Mouse (Mus musculus): ENCODE measurements around the gene Rbm47. TPM values are rescaled to one million over a fixed set of nuclear protein-coding genes. Genes with fewer than 3 reads are reported as not detected.

The Rbm47 gene
- polyA plus RNA-seq, 1 experiment from 2014 or later = 0.75 TPM

DNA sequence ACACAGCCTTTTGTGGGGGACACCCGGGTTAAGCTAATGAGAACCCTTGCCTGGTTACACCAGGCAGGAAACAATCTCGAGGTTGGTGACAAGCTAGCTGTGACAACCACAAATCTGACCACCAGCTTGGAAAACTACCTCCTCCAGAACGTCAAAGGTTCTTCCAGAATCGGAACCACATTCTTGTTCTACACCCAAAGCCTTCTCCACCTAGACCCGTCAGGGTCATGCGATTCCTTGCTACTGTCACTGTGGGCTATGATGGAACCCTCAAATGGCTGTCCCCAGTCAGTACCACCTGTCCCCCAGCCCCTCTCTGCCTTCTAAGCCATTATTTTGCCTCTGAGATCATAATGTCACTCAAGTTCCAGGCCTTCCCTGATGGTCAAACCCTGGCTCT, 76.8 kb downstream of the Rbm47 start:
- Histone ChIP-seq H3K27ac (replicated peaks; ENCODE audit: low read depth, low read length) (no peak overlapping the region), H3K4me3 (ENCODE audit: low read depth, low read length) (no peak overlapping the region), H3K4me1 (ENCODE audit: control insufficient read depth, insufficient read depth, low read length) (no peaks in the 10 kb centered on the region), H3K36me3 (ENCODE audit: control insufficient read depth, insufficient read depth, low read length) (no peaks in the 10 kb centered on the region), H3K27me3 (ENCODE audit: control insufficient read depth, insufficient read depth, low read length) (no peaks in the 10 kb centered on the region), H3K9me3 (ENCODE audit: control insufficient read depth, low read length) (no peaks in the 10 kb centered on the region), H3K4me2 (ENCODE audit: low read depth, severe bottlenecking) (no peak overlapping the region), H3K9ac (ENCODE audit: low read length) (no peak overlapping the region)
- ATAC-seq (ENCODE audit: insufficient number of reproducible peaks, low FRiP score, low TSS enrichment, low read depth) (no peak), DNase-seq (ENCODE audit: low spot score) (no peak)
- WGBS = 89% methylated on average over 6 of the region's 6 CpGs

GRCm38 (mm10) chr5:66095166-66095565, 77.8 kb downstream of the Rbm47 start:
- Histone ChIP-seq H3K27me3 (ENCODE audit: control insufficient read depth, insufficient read depth, low read length) (no peaks in the 10 kb centered on the region), H3K9me3 (ENCODE audit: control insufficient read depth, low read length) (no peaks in the 10 kb centered on the region), H3K27ac (replicated peaks; ENCODE audit: low read depth, low read length) (no peak overlapping the region), H3K4me1 (ENCODE audit: control insufficient read depth, insufficient read depth, low read length) (no peaks in the 10 kb centered on the region), H3K4me2 (ENCODE audit: low read depth, severe bottlenecking) (no peak overlapping the region), H3K36me3 (ENCODE audit: control insufficient read depth, insufficient read depth, low read length) (no peaks in the 10 kb centered on the region), H3K4me3 (ENCODE audit: low read depth, low read length) (no peak overlapping the region), H3K9ac (ENCODE audit: low read length) (no peak overlapping the region)
- no peak for DNase-seq (ENCODE audit: low spot score)
- WGBS = 69% methylated on average over 6 of the region's 6 CpGs
- no peak for ATAC-seq (ENCODE audit: insufficient number of reproducible peaks, low FRiP score, low TSS enrichment, low read depth)

GRCm38 (mm10) chr5:66090037-66090436, 82.9 kb downstream of the Rbm47 start:
- H3K27me3 ChIP-seq (ENCODE audit: control insufficient read depth, insufficient read depth, low read length) = no peaks in the 10 kb centered on the region

DNA sequence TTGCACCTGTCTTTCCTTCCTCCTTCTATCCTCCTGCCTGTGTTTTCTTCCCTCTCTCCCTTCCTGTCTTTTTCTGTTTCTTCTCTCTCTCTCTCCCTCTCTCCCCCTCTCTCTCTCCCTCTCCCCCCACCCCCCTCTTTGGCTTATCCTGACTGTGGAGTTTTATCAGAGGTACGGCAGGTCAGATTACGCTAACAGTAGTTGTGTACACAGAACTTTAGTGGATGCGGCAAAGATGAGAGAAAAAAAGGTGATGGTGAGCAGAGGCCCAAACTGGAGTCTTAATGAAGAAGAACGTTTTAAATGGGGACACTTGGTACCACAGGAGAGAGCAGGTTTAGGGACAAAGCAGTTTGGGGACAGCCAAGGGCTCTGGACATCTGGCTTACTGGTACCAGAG, 83.3 kb downstream of the Rbm47 start:
- no peaks in the 10 kb centered on the region for H3K27me3 ChIP-seq (ENCODE audit: control insufficient read depth, insufficient read depth, low read length)
- no peaks in the 10 kb centered on the region for H3K4me1 ChIP-seq (ENCODE audit: control insufficient read depth, insufficient read depth, low read length)
- no peak overlapping the region for H3K9ac ChIP-seq (ENCODE audit: low read length)
- no peaks in the 10 kb centered on the region; the same call in 1 of the 2 replicates for H3K36me3 ChIP-seq (ENCODE audit: control insufficient read depth, insufficient read depth, low read length)
- H3K4me3 ChIP-seq (ENCODE audit: low read depth, low read length) = no peak overlapping the region
- ATAC-seq (ENCODE audit: insufficient number of reproducible peaks, low FRiP score, low TSS enrichment, low read depth) = no peak
- H3K4me2 ChIP-seq (ENCODE audit: low read depth, severe bottlenecking) = no peak overlapping the region
- 82% methylated on average over 4 of the region's 4 CpGs for WGBS
- no peak for DNase-seq (ENCODE audit: low spot score)
- H3K9me3 ChIP-seq (ENCODE audit: control insufficient read depth, low read length) = no peaks in the 10 kb centered on the region
- H3K27ac ChIP-seq (replicated peaks; ENCODE audit: low read depth, low read length) = no peak overlapping the region

More at GRCm38 (mm10) chr5:66090037-66090436, 82.9 kb downstream of the Rbm47 start:
- no peaks in the 10 kb centered on the region; the same call in 1 of the 2 replicates for H3K36me3 ChIP-seq (ENCODE audit: control insufficient read depth, insufficient read depth, low read length)
- ATAC-seq (ENCODE audit: insufficient number of reproducible peaks, low FRiP score, low TSS enrichment, low read depth) = no peak
- H3K9ac ChIP-seq (ENCODE audit: low read length) = no peak overlapping the region
- DNase-seq (ENCODE audit: low spot score) = no peak
- no peaks in the 10 kb centered on the region for H3K9me3 ChIP-seq (ENCODE audit: control insufficient read depth, low read length)
- H3K27ac ChIP-seq (replicated peaks; ENCODE audit: low read depth, low read length) = no peak overlapping the region
- WGBS = 73% methylated on average over 9 of the region's 9 CpGs
- no peak overlapping the region for H3K4me3 ChIP-seq (ENCODE audit: low read depth, low read length)
- H3K4me2 ChIP-seq (ENCODE audit: low read depth, severe bottlenecking) = no peak overlapping the region
- H3K4me1 ChIP-seq (ENCODE audit: control insufficient read depth, insufficient read depth, low read length) = no peaks in the 10 kb centered on the region

GRCm38 (mm10) chr5:66088902-66089295, 84.0 kb downstream of the Rbm47 start:
- no peak for DNase-seq (ENCODE audit: low spot score)
- Histone ChIP-seq H3K4me1 (ENCODE audit: control insufficient read depth, insufficient read depth, low read length) (no peaks in the 10 kb centered on the region), H3K4me3 (ENCODE audit: low read depth, low read length) (no peak overlapping the region), H3K9me3 (ENCODE audit: control insufficient read depth, low read length) (no peaks in the 10 kb centered on the region), H3K27ac (replicated peaks; ENCODE audit: low read depth, low read length) (no peak overlapping the region), H3K36me3 (ENCODE audit: control insufficient read depth, insufficient read depth, low read length) (no peaks in the 10 kb centered on the region; the same call in 1 of the 2 replicates), H3K27me3 (ENCODE audit: control insufficient read depth, insufficient read depth, low read length) (no peaks in the 10 kb centered on the region), H3K9ac (ENCODE audit: low read length) (no peak overlapping the region), H3K4me2 (ENCODE audit: low read depth, severe bottlenecking) (no peak overlapping the region)
- no peak for ATAC-seq (ENCODE audit: insufficient number of reproducible peaks, low FRiP score, low TSS enrichment, low read depth)
- 92% methylated on average over 5 of the region's 5 CpGs for WGBS

DNA sequence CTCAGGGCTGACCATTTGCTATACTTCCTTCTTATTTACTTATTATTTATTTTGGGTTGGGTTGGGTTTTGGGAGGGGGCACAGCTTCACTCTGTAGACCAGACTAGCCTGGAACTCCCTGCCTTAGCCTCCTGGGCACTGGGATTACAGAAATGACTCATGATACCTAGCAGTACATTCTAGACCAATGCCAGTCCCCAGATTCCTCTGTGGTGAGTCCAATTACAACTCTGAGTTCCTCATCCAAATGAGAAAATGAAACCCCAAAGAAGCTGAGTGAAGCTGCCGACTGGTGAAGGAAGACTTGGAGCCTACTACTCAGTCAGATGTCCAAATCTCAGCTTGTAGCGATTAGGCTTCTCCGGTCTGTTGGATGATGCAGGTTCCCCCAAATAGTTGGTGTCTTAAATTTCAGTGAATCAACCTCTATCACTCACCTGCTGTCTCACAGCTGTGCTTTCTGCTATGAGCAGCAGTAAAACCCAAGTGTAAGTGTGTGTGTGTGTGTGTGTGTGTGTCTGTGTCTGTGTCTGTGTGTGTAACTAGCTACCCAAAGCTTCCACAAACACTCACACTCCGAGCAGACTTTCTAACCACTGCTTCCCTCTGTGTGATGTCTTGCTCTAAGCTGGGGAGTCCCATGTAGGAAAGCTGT, 84.5 kb downstream of the Rbm47 start:
- DNase-seq (ENCODE audit: low spot score) (no peak), ATAC-seq (ENCODE audit: insufficient number of reproducible peaks, low FRiP score, low TSS enrichment, low read depth) (no peak)
- no peak overlapping the region for H3K9ac ChIP-seq (ENCODE audit: low read length)
- no peak overlapping the region for H3K4me3 ChIP-seq (ENCODE audit: low read depth, low read length)
- H3K36me3 ChIP-seq (ENCODE audit: control insufficient read depth, insufficient read depth, low read length) = no peaks in the 10 kb centered on the region; the same call in 1 of the 2 replicates
- no peaks in the 10 kb centered on the region for H3K27me3 ChIP-seq (ENCODE audit: control insufficient read depth, insufficient read depth, low read length)
- no peak overlapping the region for H3K27ac ChIP-seq (replicated peaks; ENCODE audit: low read depth, low read length)
- no peaks in the 10 kb centered on the region for H3K9me3 ChIP-seq (ENCODE audit: control insufficient read depth, low read length)
- 93% methylated on average over 4 of the region's 4 CpGs for WGBS
- no peak overlapping the region for H3K4me2 ChIP-seq (ENCODE audit: low read depth, severe bottlenecking)
- no peaks in the 10 kb centered on the region for H3K4me1 ChIP-seq (ENCODE audit: control insufficient read depth, insufficient read depth, low read length)

DNA sequence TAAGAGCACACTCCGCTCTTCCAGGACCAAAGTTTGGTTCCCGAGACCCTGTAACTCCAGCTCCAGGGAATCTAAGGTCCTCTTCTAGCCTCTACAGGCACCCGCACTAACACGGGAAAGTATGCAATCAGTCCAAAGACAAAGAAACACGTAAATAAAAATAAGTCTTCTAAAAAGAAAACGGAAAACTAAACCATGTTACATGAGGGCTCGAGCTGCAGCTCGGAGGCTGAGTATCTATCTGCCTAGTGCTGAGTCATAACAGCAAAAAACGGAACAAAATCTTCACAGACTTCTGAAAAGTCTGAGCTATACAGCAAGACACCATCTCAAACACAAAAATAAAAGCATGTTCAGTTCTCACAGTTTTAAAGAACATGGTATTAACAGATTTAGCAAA, 86.0 kb downstream of the Rbm47 start:
- H3K9ac ChIP-seq (ENCODE audit: low read length) = no peak overlapping the region
- H3K4me2 ChIP-seq (ENCODE audit: low read depth, severe bottlenecking) = no peak overlapping the region
- DNase-seq (ENCODE audit: low spot score) (no peak), ATAC-seq (ENCODE audit: insufficient number of reproducible peaks, low FRiP score, low TSS enrichment, low read depth) (no peak)
- no peaks in the 10 kb centered on the region; the same call in 1 of the 2 replicates for H3K36me3 ChIP-seq (ENCODE audit: control insufficient read depth, insufficient read depth, low read length)
- no peak overlapping the region for H3K27ac ChIP-seq (replicated peaks; ENCODE audit: low read depth, low read length)
- no peak overlapping the region for H3K4me3 ChIP-seq (ENCODE audit: low read depth, low read length)
- H3K27me3 ChIP-seq (ENCODE audit: control insufficient read depth, insufficient read depth, low read length) = no peaks in the 10 kb centered on the region
- H3K9me3 ChIP-seq (ENCODE audit: control insufficient read depth, low read length) = no peaks in the 10 kb centered on the region
- H3K4me1 ChIP-seq (ENCODE audit: control insufficient read depth, insufficient read depth, low read length) = no peaks in the 10 kb centered on the region
- WGBS = 90% methylated on average over 9 of the region's 9 CpGs

GRCm38 (mm10) chr5:66086304-66086703, 86.6 kb downstream of the Rbm47 start:
- Histone ChIP-seq H3K4me1 (ENCODE audit: control insufficient read depth, insufficient read depth, low read length) (no peaks in the 10 kb centered on the region), H3K27me3 (ENCODE audit: control insufficient read depth, insufficient read depth, low read length) (no peaks in the 10 kb centered on the region), H3K9ac (ENCODE audit: low read length) (no peak overlapping the region), H3K4me2 (ENCODE audit: low read depth, severe bottlenecking) (no peak overlapping the region), H3K27ac (replicated peaks; ENCODE audit: low read depth, low read length) (no peak overlapping the region), H3K36me3 (ENCODE audit: control insufficient read depth, insufficient read depth, low read length) (no peaks in the 10 kb centered on the region; the same call in 1 of the 2 replicates), H3K9me3 (ENCODE audit: control insufficient read depth, low read length) (no peaks in the 10 kb centered on the region), H3K4me3 (ENCODE audit: low read depth, low read length) (no peak overlapping the region)
- WGBS = 86% methylated on average over 1 of the region's 1 CpGs
- DNase-seq (ENCODE audit: low spot score) = no peak
- ATAC-seq (ENCODE audit: insufficient number of reproducible peaks, low FRiP score, low TSS enrichment, low read depth) = no peak

DNA sequence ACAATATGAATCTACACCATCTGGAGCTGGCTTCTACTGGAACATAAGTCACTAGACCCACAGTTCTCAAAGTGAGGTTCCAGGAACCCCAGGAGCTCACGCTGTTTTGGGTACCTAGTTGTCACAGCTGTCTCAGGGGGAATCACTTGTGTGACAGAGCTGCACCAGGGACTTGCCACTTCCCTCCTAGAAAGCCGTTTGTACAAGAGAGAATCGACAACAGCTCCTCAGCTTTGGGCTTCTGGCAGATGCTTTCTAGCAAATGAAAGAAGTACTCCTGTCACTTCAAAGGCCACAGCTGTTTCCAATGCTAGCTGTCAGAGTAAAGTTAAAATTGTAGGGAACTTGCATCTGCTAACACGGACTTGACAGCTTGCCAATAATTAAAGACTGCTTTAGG, 87.4 kb downstream of the Rbm47 start:
- Histone ChIP-seq H3K27ac (replicated peaks; ENCODE audit: low read depth, low read length) (no peak overlapping the region), H3K4me3 (ENCODE audit: low read depth, low read length) (no peak overlapping the region), H3K36me3 (ENCODE audit: control insufficient read depth, insufficient read depth, low read length) (no peaks in the 10 kb centered on the region; the same call in 1 of the 2 replicates), H3K4me2 (ENCODE audit: low read depth, severe bottlenecking) (no peak overlapping the region), H3K9me3 (ENCODE audit: control insufficient read depth, low read length) (no peaks in the 10 kb centered on the region), H3K4me1 (ENCODE audit: control insufficient read depth, insufficient read depth, low read length) (no peaks in the 10 kb centered on the region), H3K27me3 (ENCODE audit: control insufficient read depth, insufficient read depth, low read length) (no peaks in the 10 kb centered on the region), H3K9ac (ENCODE audit: low read length) (no peak overlapping the region)
- DNase-seq (ENCODE audit: low spot score) = no peak
- ATAC-seq (ENCODE audit: insufficient number of reproducible peaks, low FRiP score, low TSS enrichment, low read depth) = no peak
- 23% methylated on average over 4 of the region's 4 CpGs for WGBS

Measured in limb, embryonic 11.5 days (tissue).